Mouse (Mus musculus) forebrain, embryonic 16.5 days (tissue): ENCODE measurements around the gene Olfr1128. TPM values are rescaled to one million over a fixed set of nuclear protein-coding genes. Genes with fewer than 3 reads are reported as not detected.
"Not testable (repeated sequence)": the region's sequence is repeated elsewhere in the genome, so short reads cannot be mapped to it uniquely, and the experiment has no call there.

Source experiments
- ATAC-seq: fragments of 200-750 bp; cut with Nextera tagmentation; 2 replicates; pipeline ENCODE4 v1.8.0; 2017; ENCODE audit warnings: mild to moderate bottlenecking, moderate library complexity
- H3K27ac ChIP-seq: fragments of 300-500 bp; sonication (generic); 2 replicates; pipeline ENCODE4 v1.5.1; 2014; ENCODE audit warnings: low read length, control low read depth
- H3K27me3 ChIP-seq: fragments of 300-500 bp; sonication (generic); replicated peaks from 2 replicates; pipeline ENCODE4 v1.6.1; 2014; ENCODE audit warnings: low read length; ENCODE audit not compliant: control insufficient read depth, insufficient read depth
- H3K36me3 ChIP-seq: fragments of 300-500 bp; sonication (generic); 2 replicates; pipeline ENCODE4 v1.6.1; 2014; ENCODE audit not compliant: control insufficient read depth, insufficient read depth
- H3K4me1 ChIP-seq: fragments of 300-500 bp; sonication (generic); replicated peaks from 2 replicates; pipeline ENCODE4 v1.6.1; 2014; ENCODE audit warnings: low read length; ENCODE audit not compliant: control insufficient read depth, insufficient read depth
- H3K4me2 ChIP-seq: fragments of 300-500 bp; sonication (generic); 2 replicates; pipeline ENCODE4 v1.6.1; 2014; ENCODE audit warnings: mild to moderate bottlenecking, low read length, control low read depth
- H3K4me3 ChIP-seq: fragments of 300-500 bp; sonication (generic); replicated peaks from 2 replicates; pipeline ENCODE4 v1.5.1; 2014; ENCODE audit warnings: mild to moderate bottlenecking, low read length, control low read depth
- H3K9ac ChIP-seq: fragments of 300-500 bp; sonication (generic); replicated peaks from 2 replicates; pipeline ENCODE4 v1.6.1; 2014; ENCODE audit warnings: low read depth, low read length, control low read depth
- H3K9me3 ChIP-seq: fragments of 300-500 bp; sonication (generic); 2 replicates; pipeline ENCODE4 v1.6.1; 2016; ENCODE audit warnings: low read length; ENCODE audit not compliant: control insufficient read depth
- WGBS: fragments of 180-500 bp; shearing (Covaris S2); extraction: QIAGEN DNeasy Blood & Tissue Kit; methylation state at CpG from one replicate; pipeline ENCODE4 v1.1.7; 2014; 5-methylcytosine and 5-hydroxymethylcytosine counted together
- polyA plus RNA-seq: library from polyadenylated mRNA; unstranded; fragments of >200 nt; fragmentation: Nextera tagmentation; extraction: Ambion mirVana; gene quantifications from 2 replicates; pipeline ENCODE4 v1.2.1, GENCODE M21; 2015

Gene Olfr1128
- polyA plus RNA-seq: not detected in 2 replicates

DNA sequence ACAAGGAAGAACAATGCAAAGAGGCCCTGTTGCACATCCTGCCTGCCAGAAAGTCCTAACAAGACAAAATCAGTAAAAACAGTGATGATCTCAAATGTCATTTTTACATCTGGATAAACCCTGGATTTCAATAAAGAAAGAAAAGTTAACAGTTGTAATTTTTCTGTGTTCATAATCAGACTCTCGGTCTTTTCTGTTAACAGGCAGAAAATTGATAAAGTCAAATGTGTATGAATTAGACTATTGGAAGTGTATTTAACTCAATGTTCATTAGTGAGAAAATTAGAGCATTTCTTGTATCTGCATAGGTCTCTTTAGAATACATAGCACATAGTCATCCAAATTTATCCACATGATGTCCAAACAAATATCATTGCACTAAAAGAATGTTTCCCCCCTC lies at the start of gene Olfr1128:
Gene Olfr1128, minus strand, starts transcription at position 101 of the 400 bp plus-strand sequence.
- Histone ChIP-seq H3K4me1 (no peaks in the 10 kb centered on the region), H3K27ac (no peak within 1 kb of the TSS), H3K9ac (no peak within 1 kb of the TSS), H3K27me3 (no peaks in the 10 kb centered on the region), H3K9me3 (no peaks in the 10 kb centered on the region), H3K4me3 (no peak within 1 kb of the TSS), H3K36me3 (no peaks in the 10 kb centered on the region), H3K4me2 (no peak within 1 kb of the TSS)
- 96% methylated on average over 1 of the region's 1 CpGs for WGBS
- ATAC-seq: no peak

- H3K9ac ChIP-seq, H3K27ac ChIP-seq, ATAC-seq, H3K36me3 ChIP-seq, H3K9me3 ChIP-seq, H3K4me2 ChIP-seq, H3K27me3 ChIP-seq, H3K4me3 ChIP-seq, H3K4me1 ChIP-seq: not testable (repeated sequence)
- WGBS: 74% methylated on average over 1 of the region's 1 CpGs
Measured at GRCm38 (mm10) chr2:87573602-87574001, 28.3 kb upstream of the Olfr1128 start, which contains the start of gene Olfr1129. Olfr1129 (plus strand) TSS chr2:87573902.

DNA sequence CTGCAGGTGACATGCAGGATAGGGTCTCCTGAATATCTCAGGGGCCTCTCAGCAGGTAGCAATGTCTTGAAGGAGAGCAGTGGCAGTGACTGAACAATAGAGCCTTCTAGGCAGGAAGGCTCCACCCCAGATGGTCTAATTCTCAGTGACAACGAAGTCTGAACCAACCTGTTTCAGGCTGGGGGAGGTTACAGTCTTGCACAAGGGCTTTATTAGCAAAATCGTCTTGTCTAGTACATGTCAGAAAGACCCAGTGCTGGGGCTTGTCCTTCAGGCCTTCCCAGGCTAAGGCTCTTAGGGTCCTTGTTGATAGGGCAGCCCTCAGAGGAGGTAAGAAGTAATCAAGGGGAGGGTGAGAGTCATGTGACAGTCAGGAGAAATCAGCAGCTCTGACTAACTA lies 10.5 kb downstream of the Olfr1128 start:
- no peak overlapping the region for H3K4me2 ChIP-seq
- H3K4me1 ChIP-seq: no peaks in the 10 kb centered on the region
- H3K27ac ChIP-seq: no peak overlapping the region
- no peaks in the 10 kb centered on the region for H3K27me3 ChIP-seq
- no peaks in the 10 kb centered on the region for H3K9me3 ChIP-seq
- no peak overlapping the region for H3K4me3 ChIP-seq
- H3K9ac ChIP-seq: no peak overlapping the region
- 72% methylated on average over 2 of the region's 2 CpGs for WGBS
- ATAC-seq: no peak
- no peaks in the 10 kb centered on the region for H3K36me3 ChIP-seq

- Histone ChIP-seq H3K4me1 (no peaks in the 10 kb centered on the region), H3K27me3 (no peaks in the 10 kb centered on the region), H3K4me2 (no peak within 1 kb of the TSS), H3K36me3 (no peaks in the 10 kb centered on the region), H3K9ac (no peak within 1 kb of the TSS), H3K9me3 (no peaks in the 10 kb centered on the region), H3K27ac (no peak within 1 kb of the TSS), H3K4me3 (no peak within 1 kb of the TSS)
- ATAC-seq: no peak
Measured at GRCm38 (mm10) chr2:87531496-87531895, 13.8 kb downstream of the Olfr1128 start, which contains the start of gene Olfr153. Olfr153 (plus strand) TSS chr2:87531796.

DNA sequence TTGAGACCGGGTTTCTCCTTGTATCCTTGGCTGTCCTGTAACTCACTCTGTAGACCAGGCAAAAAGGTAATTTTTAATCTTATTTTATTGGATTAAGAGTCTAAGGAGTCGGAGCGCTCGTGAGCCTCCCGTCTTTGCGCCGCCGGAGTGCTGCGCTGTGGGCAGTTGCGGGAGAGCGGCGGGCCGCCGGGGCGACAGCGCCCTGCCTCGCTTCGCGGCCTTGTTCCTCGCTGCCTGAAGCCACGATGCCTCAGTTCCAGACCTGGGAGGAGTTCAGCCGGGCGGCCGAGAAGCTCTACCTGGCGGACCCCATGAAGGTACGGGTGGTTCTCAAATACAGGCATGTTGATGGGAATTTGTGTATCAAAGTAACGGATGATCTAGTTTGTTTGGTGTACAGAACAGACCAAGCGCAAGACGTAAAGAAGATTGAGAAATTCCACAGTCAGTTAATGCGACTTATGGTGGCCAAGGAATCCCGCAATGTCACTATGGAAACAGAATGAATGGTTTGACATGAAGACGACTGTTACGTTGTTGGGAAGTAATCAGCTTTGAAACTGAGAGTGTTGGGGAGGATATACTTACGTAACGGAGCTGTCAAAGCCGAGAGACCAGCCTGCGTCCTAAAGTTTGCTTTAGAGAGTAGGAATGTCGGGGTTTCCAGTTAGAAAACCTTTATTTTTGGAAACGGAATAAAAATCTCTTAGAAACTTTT lies 19.3 kb downstream of the Olfr1128 start:
- Histone ChIP-seq H3K4me3 (peak overlapping the region; percentile 35), H3K4me2 (peak overlapping the region; percentile 44)
- H3K9ac ChIP-seq, H3K27ac ChIP-seq, H3K4me1 ChIP-seq, H3K9me3 ChIP-seq, H3K36me3 ChIP-seq, H3K27me3 ChIP-seq: not testable (repeated sequence)
- 28% methylated on average over 38 of the region's 39 CpGs for WGBS
- peak; percentile 71 for ATAC-seq

GRCm38 (mm10) chr2:87520651-87521050 lies 24.7 kb downstream of the Olfr1128 start:
- ATAC-seq: no peak

DNA sequence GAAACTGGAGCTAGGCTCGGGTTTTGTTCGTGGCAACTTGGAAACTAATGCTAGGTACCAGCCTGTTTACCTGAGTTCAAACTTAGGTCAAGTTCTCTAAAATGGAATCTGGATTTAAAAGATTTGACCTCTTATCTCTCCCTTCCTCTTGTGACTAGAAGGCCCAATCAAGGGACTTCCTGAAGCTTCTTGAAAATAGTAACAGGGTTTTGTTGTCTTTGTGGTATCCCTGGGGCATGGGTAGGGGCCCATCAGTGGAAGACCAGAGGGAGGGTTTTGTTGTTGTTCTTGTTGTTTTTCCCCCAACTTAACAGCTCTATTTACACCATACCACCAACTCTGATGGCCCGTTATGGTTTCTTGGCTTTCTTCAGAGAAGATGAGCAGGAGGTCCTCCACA lies 28.8 kb downstream of the Olfr1128 start:
- no peak overlapping the region for H3K4me3 ChIP-seq
- WGBS: 90% methylated on average over 3 of the region's 3 CpGs
- H3K36me3 ChIP-seq: no peaks in the 10 kb centered on the region
- no peaks in the 10 kb centered on the region for H3K9me3 ChIP-seq
- no peak overlapping the region for H3K27ac ChIP-seq
- H3K9ac ChIP-seq: no peak overlapping the region
- H3K4me2 ChIP-seq: no peak overlapping the region
- ATAC-seq: no peak
- no peaks in the 10 kb centered on the region for H3K27me3 ChIP-seq
- no peaks in the 10 kb centered on the region for H3K4me1 ChIP-seq

More at GRCm38 (mm10) chr2:87520651-87521050, 24.7 kb downstream of the Olfr1128 start:
- no peaks in the 10 kb centered on the region for H3K9me3 ChIP-seq
- 81% methylated on average over 4 of the region's 4 CpGs for WGBS
- H3K4me3 ChIP-seq: no peak overlapping the region
- no peaks in the 10 kb centered on the region for H3K36me3 ChIP-seq
- H3K4me1 ChIP-seq: no peaks in the 10 kb centered on the region
- no peaks in the 10 kb centered on the region for H3K27me3 ChIP-seq
- no peak overlapping the region for H3K27ac ChIP-seq
- H3K9ac ChIP-seq: no peak overlapping the region
- H3K4me2 ChIP-seq: no peak overlapping the region

DNA sequence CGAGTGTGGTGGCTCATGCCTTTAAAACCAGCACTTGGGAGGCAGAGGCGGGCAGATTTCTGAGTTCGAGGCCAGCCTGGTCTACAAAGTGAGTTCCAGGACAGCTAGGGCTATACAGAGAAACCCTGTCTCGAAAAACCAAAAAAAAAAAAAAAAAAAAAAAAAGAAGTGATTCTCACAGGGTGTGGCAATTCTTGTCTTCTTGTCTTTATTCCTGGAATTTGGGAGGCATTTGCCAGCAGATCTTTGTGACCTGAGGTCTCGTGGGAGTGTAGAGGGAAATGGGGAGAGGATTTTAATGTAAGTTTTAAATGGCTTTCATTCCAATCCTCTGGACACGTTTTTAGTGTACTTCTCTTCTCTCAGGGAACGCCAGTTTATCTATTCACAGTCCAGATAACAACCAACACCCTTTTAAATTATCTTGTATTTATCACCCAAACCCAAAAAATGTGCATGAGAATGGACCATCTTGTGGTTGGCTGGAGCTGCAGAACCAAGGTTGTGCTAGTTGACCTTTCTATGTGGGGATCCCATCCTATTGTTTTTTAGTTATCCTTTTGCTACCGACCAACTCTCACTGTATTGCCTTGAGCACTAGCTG lies 29.8 kb downstream of the Olfr1128 start:
- no peak overlapping the region for H3K9ac ChIP-seq
- H3K36me3 ChIP-seq: no peaks in the 10 kb centered on the region
- H3K4me2 ChIP-seq: no peak overlapping the region
- no peaks in the 10 kb centered on the region for H3K4me1 ChIP-seq
- H3K27ac ChIP-seq: no peak overlapping the region
- no peak for ATAC-seq
- no peaks in the 10 kb centered on the region for H3K9me3 ChIP-seq
- H3K4me3 ChIP-seq: no peak overlapping the region
- 83% methylated on average over 7 of the region's 8 CpGs for WGBS
- H3K27me3 ChIP-seq: no peaks in the 10 kb centered on the region

GRCm38 (mm10) chr2:87515046-87515445 lies 30.3 kb downstream of the Olfr1128 start:
- WGBS: 92% methylated on average over 2 of the region's 2 CpGs
- H3K4me3 ChIP-seq: no peak overlapping the region
- H3K27ac ChIP-seq: no peak overlapping the region
- no peaks in the 10 kb centered on the region for H3K27me3 ChIP-seq
- H3K4me1 ChIP-seq: no peaks in the 10 kb centered on the region
- H3K36me3 ChIP-seq: no peaks in the 10 kb centered on the region
- H3K4me2 ChIP-seq: no peak overlapping the region
- no peak for ATAC-seq
- H3K9me3 ChIP-seq: no peaks in the 10 kb centered on the region
- H3K9ac ChIP-seq: no peak overlapping the region
